Mouse (Mus musculus): ENCODE data around the gene Pigc.

- TF ChIP-seq POLR2A (IDR thresholded peaks at IDR 0.05; ENCODE audit: extremely low read depth, insufficient read depth, low read length) (no peak), CTCF (IDR thresholded peaks at IDR 0.05; ENCODE audit: extremely low read depth, insufficient read depth, low read length) (no peak)
These were observed 11.8 kb downstream of the Pigc start for GRCm38 (mm10) chr1:161980626-161981298.
